Mouse (Mus musculus) mesoderm, embryonic 11.5 days (tissue): Measurements from ENCODE around the gene Gm8947.
"Not testable (repeated sequence)": the region's sequence is repeated elsewhere in the genome, so short reads cannot be mapped to it uniquely, and the experiment has no call there.

Experiments used
- DNase-seq: peaks from one replicate; pipeline ENCODE4 v3.0.0-alpha.2; 2012; ENCODE audit warnings: low read depth, low spot score

The Gm8947 gene

DNA sequence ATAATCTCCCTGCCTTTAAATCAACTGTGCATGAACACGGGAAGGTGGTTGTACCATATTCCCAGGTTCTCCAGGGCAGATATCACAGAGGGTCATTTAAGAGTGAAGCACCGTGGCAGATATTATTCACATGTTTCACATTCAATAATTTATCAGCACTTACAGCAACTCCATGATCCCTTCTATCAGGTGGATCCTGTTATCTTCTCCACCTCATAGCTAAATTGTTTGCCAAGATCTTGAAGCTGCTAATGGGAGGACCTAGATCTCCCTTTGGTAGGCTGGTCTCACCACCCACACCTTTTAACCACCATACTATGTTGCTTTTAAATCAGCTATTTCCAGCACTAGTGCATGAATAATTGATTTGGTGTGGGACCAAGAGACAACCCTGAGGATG is 12.0 kb upstream of the Gm8947 start:
- DNase-seq: no peak

DNA sequence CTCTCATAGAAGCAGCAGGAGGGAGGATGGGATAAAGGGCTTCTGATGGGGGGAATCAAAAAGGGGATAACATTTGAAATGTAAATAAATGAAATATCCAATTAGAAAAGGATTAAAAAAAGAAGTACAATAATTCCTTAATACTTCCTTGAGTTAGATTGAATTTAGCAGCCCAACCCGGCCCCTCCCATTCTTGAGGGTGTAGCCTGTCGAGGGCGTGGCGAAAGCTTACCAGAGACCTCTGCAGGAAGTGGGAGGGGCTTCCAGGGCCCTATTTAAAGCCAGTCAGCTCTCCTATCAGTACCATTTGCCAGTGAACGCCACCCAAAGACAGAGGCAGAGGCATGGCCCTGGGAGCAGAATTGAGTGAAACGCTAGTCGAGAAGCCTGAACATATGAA is 9.9 kb upstream of the Gm8947 start, which contains the start of gene Gm47985:
Gene Gm47985, plus strand, starts transcription at position 272 of the 400 bp plus-strand sequence.
- not testable (repeated sequence) for DNase-seq

- not testable (repeated sequence) for DNase-seq
Measured at GRCm38 (mm10) chr1:151186186-151186585, 6.0 kb upstream of the Gm8947 start.

DNA sequence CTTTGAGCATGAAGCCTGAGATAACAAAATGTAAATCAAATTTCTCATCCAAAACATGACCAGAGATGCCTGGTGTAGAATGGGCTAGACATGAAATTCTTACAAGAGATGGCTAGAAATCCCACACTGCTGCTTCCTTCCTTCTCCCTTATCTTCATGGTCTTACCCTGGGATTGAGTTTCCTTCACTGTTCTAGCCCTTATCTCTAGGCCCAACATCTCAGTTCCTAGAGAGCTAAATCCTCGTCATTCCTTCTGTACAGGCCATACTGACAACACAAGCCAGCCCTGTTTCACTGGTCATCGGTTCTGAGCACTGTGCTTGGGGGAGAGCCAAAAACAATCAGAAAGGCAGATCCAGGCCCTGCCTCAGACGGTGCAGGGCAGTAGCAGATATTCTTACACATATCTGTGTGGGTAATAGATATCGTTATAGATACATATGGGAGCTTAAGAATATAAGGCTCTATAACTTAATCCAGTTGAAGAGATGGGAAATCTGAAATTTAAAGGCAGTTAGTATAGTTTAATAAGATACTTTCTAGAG is 5.2 kb upstream of the Gm8947 start:
- DNase-seq: not testable (repeated sequence)

DNA sequence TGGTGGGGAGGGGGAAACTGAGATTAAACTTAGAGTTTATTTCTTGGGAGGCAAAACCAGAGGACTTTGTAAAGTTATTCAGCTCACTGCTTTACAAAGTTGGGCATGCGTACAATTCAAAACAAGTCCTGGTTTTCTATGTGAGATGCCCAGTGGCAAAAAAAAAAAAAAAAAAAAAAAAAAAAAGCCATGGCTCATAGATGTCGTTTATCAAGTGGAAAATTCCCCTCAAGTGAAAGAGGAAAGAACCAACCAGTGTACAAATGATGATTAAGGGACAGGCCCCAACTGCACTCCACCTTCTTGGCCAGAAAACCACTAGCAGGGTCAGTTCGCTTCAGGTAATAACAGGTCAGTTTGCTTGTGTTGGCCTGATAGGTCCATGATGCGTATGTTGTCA is 3.7 kb upstream of the Gm8947 start:
- DNase-seq: no peak

DNA sequence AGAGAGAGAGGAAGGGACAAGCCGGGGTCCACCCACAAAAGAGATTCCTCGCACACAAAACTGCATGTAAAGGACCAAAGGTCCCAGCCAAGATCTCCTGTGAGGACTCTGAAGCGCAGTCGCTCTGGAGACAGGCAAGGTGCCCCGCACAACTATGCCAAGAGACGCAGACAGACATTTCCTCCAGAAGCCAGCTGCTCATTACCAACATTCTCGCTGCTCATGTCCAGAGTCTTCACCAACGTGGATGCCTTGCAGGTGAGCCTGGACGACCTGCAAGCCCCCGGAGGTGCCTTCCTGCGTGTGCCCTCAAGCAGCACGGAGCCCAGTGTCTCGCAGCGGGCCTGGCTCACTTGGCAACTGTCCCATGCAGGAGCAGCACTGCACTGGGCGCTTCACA is 563 bp downstream of the Gm8947 start:
- not testable (repeated sequence) for DNase-seq

GRCm38 (mm10) chr1:151195986-151196385 is 3.8 kb downstream of the Gm8947 start:
- DNase-seq: not testable (repeated sequence)

DNA sequence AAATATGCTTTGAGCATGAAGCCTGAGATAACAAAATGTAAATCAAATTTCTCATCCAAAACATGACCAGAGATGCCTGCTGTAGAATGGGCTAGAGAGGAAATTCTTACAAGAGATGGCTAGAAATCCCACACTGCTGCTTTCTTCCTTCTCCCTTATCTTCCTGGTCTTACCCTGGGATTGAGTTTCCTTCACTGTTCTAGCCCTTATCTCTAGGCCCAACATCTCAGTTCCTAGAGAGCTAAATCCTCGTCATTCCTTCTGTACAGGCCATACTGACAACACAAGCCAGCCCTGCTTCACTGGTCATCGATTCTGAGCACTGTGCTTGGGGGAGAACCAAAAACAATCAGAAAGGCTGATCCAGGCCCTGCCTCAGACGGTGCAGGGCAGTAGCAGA is 4.5 kb downstream of the Gm8947 start:
- not testable (repeated sequence) for DNase-seq

- not testable (repeated sequence) for DNase-seq
Measured at GRCm38 (mm10) chr1:151198120-151198519, 5.9 kb downstream of the Gm8947 start, which contains the start of gene Gm47995. Gm47995 (plus strand) TSS chr1:151198448.

GRCm38 (mm10) chr1:151200620-151201019 is 8.4 kb downstream of the Gm8947 start:
- DNase-seq: not testable (repeated sequence)

DNA sequence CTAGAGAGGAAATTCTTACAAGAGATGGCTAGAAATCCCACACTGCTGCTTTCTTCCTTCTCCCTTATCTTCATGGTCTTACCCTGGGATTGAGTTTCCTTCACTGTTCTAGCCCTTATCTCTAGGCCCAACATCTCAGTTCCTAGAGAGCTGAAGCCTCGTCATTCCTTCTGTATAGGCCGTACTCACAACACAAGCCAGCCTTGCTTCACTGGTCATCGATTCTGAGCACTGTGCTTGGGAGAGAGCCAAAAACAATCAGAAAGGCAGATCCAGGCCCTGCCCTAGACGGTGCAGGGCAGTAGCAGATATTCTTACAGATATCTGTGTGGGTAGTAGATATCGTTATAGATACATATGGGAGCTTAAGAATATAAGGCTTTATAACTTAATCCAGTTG is 10.6 kb downstream of the Gm8947 start:
- not testable (repeated sequence) for DNase-seq

DNA sequence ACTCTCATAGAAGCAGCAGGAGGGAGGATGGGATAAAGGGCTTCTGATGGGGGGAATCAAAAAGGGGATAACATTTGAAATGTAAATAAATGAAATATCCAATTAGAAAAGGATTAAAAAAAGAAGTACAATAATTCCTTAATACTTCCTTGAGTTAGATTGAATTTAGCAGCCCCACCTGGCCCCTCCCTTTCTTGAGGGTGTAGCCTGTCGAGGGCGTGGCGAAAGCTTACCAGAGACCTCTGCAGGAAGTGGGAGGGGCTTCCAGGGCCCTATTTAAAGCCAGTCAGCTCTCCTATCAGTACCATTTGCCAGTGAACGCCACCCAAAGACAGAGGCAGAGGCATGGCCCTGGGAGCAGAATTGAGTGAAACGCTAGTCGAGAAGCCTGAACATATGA is 11.6 kb downstream of the Gm8947 start, which contains the start of gene 3110040M04Rik:
Gene 3110040M04Rik, plus strand, starts transcription at position 304 of the 400 bp plus-strand sequence.
- DNase-seq: not testable (repeated sequence)

GRCm38 (mm10) chr1:151208493-151208892 is 16.3 kb downstream of the Gm8947 start:
- DNase-seq: not testable (repeated sequence)

DNA sequence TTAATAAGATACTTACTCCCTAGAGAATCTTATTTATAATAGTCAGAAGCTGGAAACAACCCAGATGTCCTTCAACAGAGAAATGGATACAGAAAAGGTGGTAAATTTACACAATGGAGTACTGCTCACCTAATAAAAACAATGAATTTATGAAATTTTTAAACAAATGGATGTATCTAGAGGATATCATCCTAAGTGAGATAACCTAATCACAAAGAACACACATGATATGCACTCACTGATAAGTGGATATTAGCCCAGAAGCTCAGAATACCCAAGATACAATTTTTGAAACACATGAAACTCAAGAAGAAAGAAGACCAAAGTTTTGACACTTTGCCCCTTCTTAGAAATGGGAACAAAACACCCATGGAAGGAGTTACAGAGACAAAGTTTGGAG is 16.8 kb downstream of the Gm8947 start:
- DNase-seq: not testable (repeated sequence)

DNA sequence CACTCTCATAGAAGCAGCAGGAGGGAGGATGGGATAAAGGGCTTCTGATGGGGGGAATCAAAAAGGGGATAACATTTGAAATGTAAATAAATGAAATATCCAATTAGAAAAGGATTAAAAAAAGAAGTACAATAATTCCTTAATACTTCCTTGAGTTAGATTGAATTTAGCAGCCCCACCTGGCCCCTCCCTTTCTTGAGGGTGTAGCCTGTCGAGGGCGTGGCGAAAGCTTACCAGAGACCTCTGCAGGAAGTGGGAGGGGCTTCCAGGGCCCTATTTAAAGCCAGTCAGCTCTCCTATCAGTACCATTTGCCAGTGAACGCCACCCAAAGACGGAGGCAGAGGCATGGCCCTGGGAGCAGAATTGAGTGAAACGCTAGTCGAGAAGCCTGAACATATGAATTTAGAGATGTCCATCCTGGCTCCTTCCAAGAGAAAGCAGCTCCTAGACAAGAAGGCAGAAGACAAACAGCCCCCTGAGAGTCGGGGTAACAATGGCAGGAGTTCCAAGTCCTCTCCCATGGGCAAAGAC is 17.7 kb downstream of the Gm8947 start, which contains the start of gene Gm47996:
Gene Gm47996, plus strand, starts transcription at position 308 of the 532 bp plus-strand sequence.
- DNase-seq: not testable (repeated sequence)

DNA sequence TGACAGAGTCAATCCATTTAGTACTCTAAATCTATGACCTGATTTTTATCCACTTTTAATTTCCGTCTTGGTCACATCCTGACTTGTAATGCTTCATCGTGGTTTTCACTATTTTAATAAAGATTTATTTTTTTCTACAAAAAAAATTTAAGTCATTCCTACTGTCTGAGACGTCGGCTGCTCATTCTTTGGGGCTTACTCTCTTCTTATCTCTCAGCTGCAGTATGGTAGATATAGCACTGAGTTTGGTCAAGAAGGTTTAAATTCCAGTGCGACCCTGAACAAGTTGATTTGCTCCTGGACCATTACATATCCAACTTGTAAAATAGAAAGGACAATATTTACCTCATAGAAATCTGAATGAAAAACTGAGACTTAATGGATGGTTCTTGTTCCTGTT is 19.5 kb downstream of the Gm8947 start:
- not testable (repeated sequence) for DNase-seq

- no peak for DNase-seq
Measured at GRCm38 (mm10) chr1:151214862-151215261, 22.7 kb downstream of the Gm8947 start.

- DNase-seq: no peak
Measured at GRCm38 (mm10) chr1:151215985-151216384, 23.8 kb downstream of the Gm8947 start.

GRCm38 (mm10) chr1:151216417-151216816 is 24.2 kb downstream of the Gm8947 start:
- no peak for DNase-seq

- DNase-seq: no peak
Measured at GRCm38 (mm10) chr1:151219045-151219444, 26.9 kb downstream of the Gm8947 start.

DNA sequence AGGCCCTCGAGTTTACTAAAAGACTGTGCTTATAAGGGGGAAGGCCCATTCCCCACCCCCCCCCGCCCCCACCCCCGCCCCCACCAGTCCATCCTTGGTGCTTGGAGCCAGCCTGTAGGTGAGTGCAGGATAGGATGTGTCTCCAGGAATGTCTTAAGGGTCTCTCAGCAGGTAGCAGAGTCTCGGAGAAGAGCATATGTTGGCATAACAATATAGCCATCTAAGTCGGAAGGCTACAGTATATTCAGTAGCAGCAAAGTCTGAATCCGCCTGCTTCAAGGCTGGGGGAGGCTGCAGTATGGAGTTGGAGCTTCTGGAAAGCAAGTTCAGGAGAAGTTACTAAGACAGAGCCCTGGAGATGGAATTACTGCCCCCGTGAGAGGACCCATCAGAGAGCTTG is 27.9 kb downstream of the Gm8947 start:
- DNase-seq: no peak

DNA sequence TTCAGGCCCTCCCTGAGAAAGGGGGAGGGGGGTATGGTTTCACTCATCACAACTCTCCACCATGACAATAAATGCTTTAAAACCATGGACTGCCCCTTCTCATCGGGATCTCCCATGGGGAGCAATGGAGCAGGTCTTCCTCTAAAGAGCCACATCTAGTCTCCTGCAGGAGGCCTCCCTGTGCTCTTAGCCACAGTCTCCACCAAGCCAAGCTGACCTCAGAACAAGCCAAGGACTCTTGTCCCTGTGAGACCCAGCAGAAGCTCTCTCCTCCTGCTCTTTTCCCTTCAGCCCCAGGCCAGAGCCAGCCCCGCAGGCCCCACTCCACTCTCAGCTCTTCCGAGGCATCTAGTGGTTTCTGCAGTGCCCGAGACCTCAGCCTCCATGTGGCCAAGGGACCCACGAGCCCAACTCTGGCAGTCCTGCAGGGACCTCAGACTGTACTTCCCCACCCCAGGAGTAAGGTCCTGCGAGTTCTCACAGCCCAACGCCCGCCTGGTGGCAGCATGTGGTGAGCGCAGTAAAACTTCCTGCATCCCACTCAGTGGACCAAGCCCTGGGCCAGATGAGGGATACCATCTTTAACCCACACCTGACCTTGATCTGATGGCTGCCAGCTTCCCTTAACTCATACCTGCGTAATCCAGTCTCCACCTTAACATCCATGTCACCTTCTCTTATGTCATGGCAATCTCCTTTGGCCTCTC is 30.5 kb downstream of the Gm8947 start:
- no peak for DNase-seq

- no peak for DNase-seq
Measured at GRCm38 (mm10) chr1:151223377-151223776, 31.2 kb downstream of the Gm8947 start.
